Mouse (Mus musculus) hindbrain, embryonic 13.5 days (tissue): ENCODE results near the gene Unc5c. TPM values are rescaled to one million over a fixed set of nuclear protein-coding genes. Genes with fewer than 3 reads are reported as not detected.

Source experiments
- ATAC-seq: fragments of 200-750 bp; cut with Nextera tagmentation; 2 replicates; pipeline ENCODE4 v1.8.0; 2017; ENCODE audit warnings: moderate TSS enrichment; ENCODE audit not compliant: low FRiP score
- H3K27ac ChIP-seq: fragments of 300-500 bp; sonication (generic); 2 replicates; pipeline ENCODE4 v1.5.1; 2015; ENCODE audit warnings: inconsistent platforms, mild to moderate bottlenecking, moderate library complexity
- H3K27me3 ChIP-seq: fragments of 300-500 bp; sonication (generic); 2 replicates; pipeline ENCODE4 v1.6.1; 2015; ENCODE audit warnings: mild to moderate bottlenecking, inconsistent platforms
- H3K36me3 ChIP-seq: fragments of 300-500 bp; sonication (generic); 2 replicates; pipeline ENCODE4 v1.6.1; 2015; ENCODE audit warnings: mild to moderate bottlenecking, inconsistent platforms
- H3K4me1 ChIP-seq: fragments of 300-500 bp; sonication (generic); replicated peaks from 2 replicates; pipeline ENCODE4 v1.6.1; 2015; ENCODE audit warnings: inconsistent platforms
- H3K4me2 ChIP-seq: fragments of 300-500 bp; sonication (generic); 2 replicates; pipeline ENCODE4 v1.6.1; 2015; ENCODE audit warnings: inconsistent platforms, mild to moderate bottlenecking, moderate library complexity
- H3K4me3 ChIP-seq: fragments of 300-500 bp; sonication (generic); 2 replicates; pipeline ENCODE4 v1.5.1; 2015; ENCODE audit warnings: mild to moderate bottlenecking, inconsistent platforms
- H3K9ac ChIP-seq: fragments of 300-500 bp; sonication (generic); 2 replicates; pipeline ENCODE4 v1.6.1; 2015; ENCODE audit warnings: mild to moderate bottlenecking, inconsistent platforms
- H3K9me3 ChIP-seq: fragments of 300-500 bp; sonication (generic); 2 replicates; pipeline ENCODE4 v1.6.1; 2016; ENCODE audit warnings: inconsistent platforms
- WGBS: fragments of 180-500 bp; shearing (Covaris S2); methylation state at CpG from one replicate; pipeline ENCODE4 v1.1.7; 2015; 5-methylcytosine and 5-hydroxymethylcytosine counted together
- polyA plus RNA-seq: library from polyadenylated mRNA; unstranded; fragments of >200 nt; fragmentation: Nextera tagmentation; extraction: Ambion mirVana; gene quantifications from 2 replicates; pipeline ENCODE4 v1.2.1, GENCODE M21; 2015

Unc5c gene
- polyA plus RNA-seq, 1 experiment from 2014 or later = 26.3 TPM

DNA sequence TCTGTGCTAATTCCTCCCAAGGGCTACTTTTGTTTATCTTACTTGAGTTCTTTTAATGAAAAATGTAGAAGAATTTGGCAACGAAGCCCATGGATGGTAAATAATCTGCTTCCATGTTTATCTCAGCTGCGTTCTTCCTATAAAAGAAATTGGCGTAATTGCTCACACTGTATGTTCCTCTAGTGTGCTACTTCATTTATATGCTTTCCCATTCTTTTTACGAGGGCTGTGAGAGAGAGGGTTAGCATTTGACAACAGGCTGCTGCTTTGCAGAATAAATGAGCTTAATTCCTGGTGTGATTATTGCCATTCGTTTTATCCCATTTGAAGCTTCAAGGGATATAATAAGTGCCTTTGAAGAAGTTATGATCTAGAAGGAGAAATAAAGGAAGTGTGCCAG is 339.1 kb downstream of the Unc5c start:
- H3K36me3 ChIP-seq = peaks cover 11% of the 10 kb centered on the region
- H3K27me3 ChIP-seq = no peaks in the 10 kb centered on the region
- no peaks in the 10 kb centered on the region for H3K9me3 ChIP-seq
- no peak overlapping the region for H3K27ac ChIP-seq
- no peaks in the 10 kb centered on the region for H3K4me1 ChIP-seq
- 77% methylated on average over 5 of the region's 5 CpGs for WGBS
- no peak for ATAC-seq
- no peak overlapping the region for H3K4me2 ChIP-seq
- H3K9ac ChIP-seq = no peak overlapping the region
- H3K4me3 ChIP-seq = no peak overlapping the region

DNA sequence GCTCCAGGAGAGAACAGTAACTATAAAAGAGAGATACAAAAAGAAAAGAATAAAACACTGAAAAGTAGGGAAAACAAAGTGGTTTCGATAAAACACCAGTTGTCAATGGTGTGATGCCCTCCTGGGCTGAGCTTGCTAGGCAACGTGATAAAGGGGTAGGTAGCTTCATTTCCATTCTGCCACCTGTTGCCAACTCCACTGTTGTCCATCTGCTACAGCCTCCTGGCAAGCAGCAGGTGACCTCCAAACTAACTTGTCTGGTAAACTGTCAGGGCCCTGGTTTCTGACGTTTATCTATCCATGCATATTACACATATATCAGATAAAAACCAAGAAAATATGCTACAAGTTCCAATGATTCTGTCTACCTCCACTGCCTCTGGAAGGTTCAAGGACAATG is 344.6 kb downstream of the Unc5c start:
- Histone ChIP-seq H3K27ac (no peak overlapping the region), H3K4me3 (no peak overlapping the region), H3K9ac (no peak overlapping the region), H3K9me3 (no peaks in the 10 kb centered on the region), H3K4me1 (peaks cover 14% of the 10 kb centered on the region), H3K36me3 (no peaks in the 10 kb centered on the region), H3K4me2 (no peak overlapping the region), H3K27me3 (no peaks in the 10 kb centered on the region)
- 67% methylated on average over 3 of the region's 3 CpGs for WGBS
- no peak for ATAC-seq

DNA sequence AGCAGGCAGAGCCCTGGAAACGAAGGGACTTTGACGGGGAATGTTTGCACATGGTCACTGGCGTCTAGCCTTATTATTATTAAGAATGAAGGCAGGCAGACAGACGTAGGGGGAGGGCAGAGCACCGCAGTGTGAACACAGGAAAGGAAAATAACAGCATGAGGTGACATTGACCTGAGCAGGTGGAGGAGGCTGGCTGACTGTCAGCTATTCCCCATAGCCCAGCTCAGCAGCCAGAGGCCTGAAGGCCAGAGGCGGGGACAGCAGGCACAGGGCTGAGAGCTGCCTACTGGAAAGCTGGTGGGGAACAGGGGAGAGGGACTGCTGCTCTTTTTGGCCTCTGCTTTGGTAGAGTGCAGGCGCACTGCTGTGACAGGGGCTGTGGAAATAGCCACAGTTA is 345.9 kb downstream of the Unc5c start:
- WGBS = 32% methylated on average over 7 of the region's 7 CpGs
- H3K27me3 ChIP-seq = no peaks in the 10 kb centered on the region
- no peak overlapping the region for H3K4me2 ChIP-seq
- H3K9me3 ChIP-seq = no peaks in the 10 kb centered on the region
- no peak overlapping the region; the same call in 1 of the 2 replicates for H3K27ac ChIP-seq
- peaks cover 19% of the 10 kb centered on the region for H3K4me1 ChIP-seq
- no peaks in the 10 kb centered on the region for H3K36me3 ChIP-seq
- peak; percentile 50 for ATAC-seq
- no peak overlapping the region for H3K9ac ChIP-seq
- no peak overlapping the region for H3K4me3 ChIP-seq

DNA sequence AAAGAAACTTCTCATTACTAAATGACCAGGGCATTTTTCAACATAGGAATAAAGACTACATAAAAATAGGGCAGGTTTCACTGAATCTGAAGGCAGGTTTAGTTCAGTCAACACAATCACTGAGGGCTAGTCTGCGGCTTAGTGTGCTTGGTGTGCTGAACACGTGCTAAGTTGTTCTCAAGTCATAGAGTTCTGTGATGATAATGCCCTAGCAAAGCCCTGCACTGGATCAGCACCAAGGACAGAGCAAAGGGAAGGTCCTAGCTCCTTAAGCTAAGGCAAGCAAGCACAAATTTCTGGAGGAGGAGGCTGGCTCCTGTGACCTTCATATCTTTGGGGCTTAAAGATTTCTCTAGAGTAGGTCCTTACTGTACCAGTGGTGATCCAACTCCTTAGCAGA is 346.3 kb downstream of the Unc5c start:
- no peaks in the 10 kb centered on the region for H3K9me3 ChIP-seq
- 40% methylated on average over 2 of the region's 2 CpGs for whole genome bisulfite sequencing
- no peak overlapping the region for H3K4me3 ChIP-seq
- no peak overlapping the region; the same call in 1 of the 2 replicates for H3K27ac ChIP-seq
- H3K36me3 ChIP-seq = no peaks in the 10 kb centered on the region
- H3K4me1 ChIP-seq = peaks cover 19% of the 10 kb centered on the region
- no peak for ATAC-seq
- no peak overlapping the region for H3K4me2 ChIP-seq
- H3K27me3 ChIP-seq = no peaks in the 10 kb centered on the region
- no peak overlapping the region for H3K9ac ChIP-seq

DNA sequence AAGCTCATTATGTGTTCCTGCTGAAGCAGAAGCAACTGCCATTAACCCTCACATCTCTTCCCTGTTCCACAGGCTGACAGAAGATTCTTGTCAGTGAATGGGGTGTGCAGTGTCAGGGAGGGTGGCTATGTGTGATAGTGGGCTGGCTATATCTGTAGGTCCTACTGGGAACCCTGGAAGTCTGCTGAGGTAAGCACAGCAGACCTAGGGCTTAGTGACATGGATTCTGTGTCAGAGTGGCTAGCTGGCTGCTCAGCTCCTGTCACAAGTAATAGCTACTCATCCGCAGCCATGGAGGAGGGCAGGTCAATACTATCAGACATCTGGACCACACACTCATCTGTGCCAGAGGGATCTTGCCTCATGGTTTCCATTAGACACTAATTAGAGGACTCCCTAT is 349.8 kb downstream of the Unc5c start:
- Histone ChIP-seq H3K4me2 (no peak overlapping the region), H3K27ac (peak overlapping the region; percentile 62), H3K9ac (no peak overlapping the region), H3K9me3 (no peaks in the 10 kb centered on the region), H3K36me3 (no peaks in the 10 kb centered on the region), H3K27me3 (no peaks in the 10 kb centered on the region), H3K4me1 (peaks cover 33% of the 10 kb centered on the region), H3K4me3 (no peak overlapping the region)
- WGBS = 82% methylated on average over 1 of the region's 1 CpGs
- no peak for ATAC-seq

DNA sequence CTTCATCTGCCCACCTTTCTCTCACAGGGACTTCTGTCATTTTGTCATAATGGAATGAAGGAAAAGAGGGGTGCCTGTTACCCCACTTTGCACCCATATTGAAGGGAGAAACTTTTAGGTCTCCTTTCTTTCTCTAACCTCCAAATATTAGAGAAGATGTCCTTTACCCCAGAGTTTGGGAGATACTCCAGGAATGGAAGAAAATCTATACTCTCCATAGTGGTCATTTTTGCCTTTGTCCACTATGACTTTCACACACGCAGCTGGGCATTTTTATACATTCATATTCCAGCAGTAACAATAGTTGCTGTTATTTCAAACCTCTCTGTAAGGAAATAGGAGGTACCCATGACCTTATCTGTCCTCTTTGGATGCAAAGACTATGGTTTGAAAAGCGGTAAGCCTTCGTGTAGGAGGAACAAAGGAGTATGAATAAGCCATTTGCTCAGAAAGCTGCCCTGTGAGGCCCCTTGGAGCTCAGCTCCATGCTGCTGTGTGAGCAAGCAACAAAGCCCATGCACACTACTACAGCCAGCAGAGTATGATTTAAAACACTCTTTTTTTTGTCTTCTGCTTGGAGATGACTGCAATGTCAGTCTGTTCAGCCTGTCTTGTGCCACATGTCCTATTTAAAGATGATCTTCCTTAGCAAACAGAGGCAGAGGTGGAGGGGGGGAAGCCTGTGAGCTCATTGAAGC is 353.7 kb downstream of the Unc5c start:
- no peak overlapping the region for H3K9ac ChIP-seq
- H3K4me3 ChIP-seq = no peak overlapping the region; the same call in 1 of the 2 replicates
- no peaks in the 10 kb centered on the region for H3K36me3 ChIP-seq
- WGBS = 9% methylated on average over 3 of the region's 3 CpGs
- no peaks in the 10 kb centered on the region for H3K9me3 ChIP-seq
- H3K4me2 ChIP-seq = peak overlapping the region; percentile 42
- peaks cover 23% of the 10 kb centered on the region for H3K4me1 ChIP-seq
- peak overlapping the region; percentile 74 for H3K27ac ChIP-seq
- H3K27me3 ChIP-seq = no peaks in the 10 kb centered on the region
- ATAC-seq = peak; percentile 62

DNA sequence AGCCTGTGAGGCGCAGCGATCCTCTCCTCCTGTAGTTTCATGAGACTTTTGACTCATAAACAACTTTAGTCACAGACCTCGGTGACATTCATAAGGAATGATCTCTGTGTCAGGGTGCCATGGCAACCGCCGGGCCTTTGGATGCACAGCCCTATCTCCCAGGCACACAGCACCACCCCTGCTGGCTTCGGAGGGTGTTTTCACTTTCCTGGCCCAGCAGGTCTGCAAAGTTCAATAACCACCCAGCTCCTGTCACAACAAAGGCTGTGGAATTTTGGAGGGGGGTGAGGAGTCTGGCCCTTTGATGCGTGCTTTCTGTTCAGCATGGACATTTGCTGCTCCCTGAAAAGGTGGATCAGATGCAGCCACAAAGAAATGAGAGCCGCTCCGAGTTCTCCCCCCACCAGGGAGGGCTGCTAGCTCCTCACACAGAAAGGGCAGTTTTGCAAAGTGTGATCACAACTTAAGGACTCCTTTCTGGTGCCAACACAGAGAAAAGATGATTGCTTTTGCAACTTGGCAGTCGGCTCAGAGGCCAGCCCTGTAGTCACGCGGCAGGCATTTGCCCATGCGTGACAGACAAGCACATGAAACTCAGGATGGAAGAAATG is 354.4 kb downstream of the Unc5c start:
- H3K4me2 ChIP-seq = peak overlapping the region; percentile 42
- ATAC-seq = peak; percentile 94
- 2% methylated on average over 13 of the region's 13 CpGs for WGBS
- peak overlapping the region; percentile 74 for H3K27ac ChIP-seq
- H3K27me3 ChIP-seq = no peaks in the 10 kb centered on the region
- H3K36me3 ChIP-seq = no peaks in the 10 kb centered on the region
- H3K9ac ChIP-seq = no peak overlapping the region
- no peak overlapping the region; the same call in 1 of the 2 replicates for H3K4me3 ChIP-seq
- H3K4me1 ChIP-seq = peaks cover 23% of the 10 kb centered on the region
- no peaks in the 10 kb centered on the region for H3K9me3 ChIP-seq

DNA sequence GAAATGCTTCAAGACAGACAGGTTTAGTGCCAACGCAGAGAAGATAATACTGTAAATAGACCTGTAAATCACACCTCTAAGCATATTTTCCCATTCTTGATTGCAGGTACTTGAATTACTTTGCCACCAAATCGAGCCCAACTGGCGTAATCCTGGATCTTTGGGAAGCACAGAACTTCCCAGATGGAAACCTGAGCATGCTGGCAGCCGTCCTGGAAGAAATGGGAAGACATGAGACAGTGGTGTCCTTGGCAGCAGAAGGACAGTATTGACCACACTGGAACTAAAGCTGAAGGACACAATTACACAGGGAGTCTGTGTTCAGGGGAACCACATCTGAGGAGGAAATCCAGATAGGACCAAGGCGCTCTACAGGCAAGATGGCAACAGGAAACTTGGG is 363.3 kb downstream of the Unc5c start:
- H3K27ac ChIP-seq = no peak overlapping the region
- peaks cover 13% of the 10 kb centered on the region for H3K36me3 ChIP-seq
- H3K4me2 ChIP-seq = no peak overlapping the region
- H3K4me1 ChIP-seq = no peaks in the 10 kb centered on the region
- H3K9me3 ChIP-seq = no peaks in the 10 kb centered on the region
- H3K4me3 ChIP-seq = no peak overlapping the region
- no peaks in the 10 kb centered on the region for H3K27me3 ChIP-seq
- H3K9ac ChIP-seq = no peak overlapping the region
- no peak for ATAC-seq
- 92% methylated on average over 5 of the region's 5 CpGs for whole genome bisulfite sequencing

DNA sequence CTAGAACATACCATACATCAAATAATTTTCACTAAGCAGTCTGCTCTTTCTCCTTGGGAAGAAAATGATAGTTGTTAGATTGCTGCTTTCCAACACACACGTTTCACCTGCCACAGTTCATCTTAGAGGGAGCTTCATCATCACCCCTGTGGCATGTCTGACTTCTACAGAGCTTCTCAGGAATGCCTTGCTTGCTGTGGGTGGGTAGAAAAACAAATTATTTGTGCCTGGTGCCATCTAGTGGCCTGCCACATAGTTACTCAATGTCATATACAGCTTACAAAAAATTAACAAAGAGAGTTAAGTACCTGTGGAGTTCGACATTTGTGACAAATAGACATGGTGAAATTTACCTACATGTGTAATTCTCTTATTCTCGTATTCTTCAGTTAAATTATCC is 366.1 kb downstream of the Unc5c start:
- Histone ChIP-seq H3K4me2 (no peak overlapping the region), H3K27me3 (no peaks in the 10 kb centered on the region), H3K36me3 (peaks cover 13% of the 10 kb centered on the region), H3K9me3 (no peaks in the 10 kb centered on the region), H3K4me3 (no peak overlapping the region), H3K4me1 (no peaks in the 10 kb centered on the region), H3K9ac (no peak overlapping the region), H3K27ac (no peak overlapping the region)
- 19% methylated on average over 3 of the region's 3 CpGs for WGBS
- ATAC-seq = peak; percentile 63; the same call in 1 of the 2 replicates

DNA sequence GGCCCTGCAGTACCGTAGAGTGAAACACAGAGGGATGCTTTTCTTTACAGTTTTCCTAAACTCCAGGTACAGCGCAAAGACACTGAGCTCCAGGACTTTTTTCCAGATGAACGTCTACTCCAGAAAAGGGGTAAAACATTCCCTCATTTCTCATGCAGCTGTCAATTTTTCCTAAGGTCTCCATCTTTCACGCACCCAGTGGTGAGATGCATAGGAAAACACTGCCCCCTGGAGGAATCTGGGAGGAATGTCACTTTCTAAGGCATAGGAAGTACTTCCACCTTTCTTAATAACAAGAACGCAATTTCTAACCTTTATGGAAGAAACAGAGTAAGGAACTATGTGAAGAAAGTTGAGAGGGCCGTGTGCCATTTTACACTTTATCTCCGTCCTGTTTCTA is 373.8 kb downstream of the Unc5c start:
- H3K4me2 ChIP-seq = no peak overlapping the region
- H3K36me3 ChIP-seq = no peaks in the 10 kb centered on the region
- no peak overlapping the region for H3K4me3 ChIP-seq
- H3K27me3 ChIP-seq = no peaks in the 10 kb centered on the region
- H3K27ac ChIP-seq = no peak overlapping the region
- no peaks in the 10 kb centered on the region for H3K9me3 ChIP-seq
- H3K9ac ChIP-seq = no peak overlapping the region
- H3K4me1 ChIP-seq = 0 out of 2 replicates have a peak, but pooled peaks cover 4% of the 10 kb centered on the region
- 40% methylated on average over 7 of the region's 7 CpGs for WGBS
- no peak for ATAC-seq

DNA sequence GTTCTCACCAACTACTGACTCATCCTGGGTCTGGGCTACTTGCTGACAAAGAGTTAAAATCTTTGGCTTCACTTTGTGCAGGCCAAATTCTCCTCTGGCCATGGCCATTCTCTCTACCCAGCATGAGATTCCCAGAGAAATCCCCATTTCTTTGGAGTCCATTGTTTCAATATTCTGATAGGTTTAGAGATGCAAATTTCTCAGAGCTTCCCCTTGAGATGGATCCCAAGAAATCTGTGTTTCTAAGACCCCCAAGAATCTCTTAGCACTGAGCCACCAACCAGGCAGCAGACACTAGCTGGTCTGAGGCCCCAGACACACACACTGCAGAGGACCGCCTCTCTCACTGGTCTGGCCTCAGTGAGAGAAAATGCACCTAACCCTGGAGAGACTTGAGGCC is 384.2 kb downstream of the Unc5c start:
- Histone ChIP-seq H3K9ac (no peak overlapping the region), H3K27me3 (no peaks in the 10 kb centered on the region), H3K36me3 (no peaks in the 10 kb centered on the region), H3K4me3 (no peak overlapping the region), H3K27ac (no peak overlapping the region), H3K9me3 (no peaks in the 10 kb centered on the region), H3K4me1 (0 out of 2 replicates have a peak, but pooled peaks cover 3% of the 10 kb centered on the region), H3K4me2 (no peak overlapping the region)
- WGBS = 44% methylated on average over 1 of the region's 1 CpGs
- ATAC-seq = no peak

DNA sequence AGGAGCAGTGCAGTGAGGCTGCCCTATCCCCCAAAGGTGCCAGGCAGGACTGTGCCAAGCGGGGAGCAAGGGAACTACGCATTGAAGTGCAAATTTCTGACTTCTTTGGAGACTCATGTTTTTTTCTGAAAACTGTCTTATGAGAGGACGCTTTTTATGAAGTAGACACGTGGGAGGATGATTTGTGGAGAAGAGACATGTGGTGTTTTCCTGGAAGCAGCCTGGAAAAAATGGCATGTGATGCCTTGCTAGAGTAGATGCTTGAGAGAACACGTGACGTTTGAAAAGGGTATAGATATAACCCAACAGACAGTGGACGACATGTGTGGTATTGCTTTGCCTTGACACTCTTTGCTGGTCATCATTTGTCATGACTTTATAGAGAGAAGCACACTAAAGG is 385.1 kb downstream of the Unc5c start:
- WGBS = 67% methylated on average over 7 of the region's 7 CpGs
- no peak overlapping the region for H3K4me2 ChIP-seq

DNA sequence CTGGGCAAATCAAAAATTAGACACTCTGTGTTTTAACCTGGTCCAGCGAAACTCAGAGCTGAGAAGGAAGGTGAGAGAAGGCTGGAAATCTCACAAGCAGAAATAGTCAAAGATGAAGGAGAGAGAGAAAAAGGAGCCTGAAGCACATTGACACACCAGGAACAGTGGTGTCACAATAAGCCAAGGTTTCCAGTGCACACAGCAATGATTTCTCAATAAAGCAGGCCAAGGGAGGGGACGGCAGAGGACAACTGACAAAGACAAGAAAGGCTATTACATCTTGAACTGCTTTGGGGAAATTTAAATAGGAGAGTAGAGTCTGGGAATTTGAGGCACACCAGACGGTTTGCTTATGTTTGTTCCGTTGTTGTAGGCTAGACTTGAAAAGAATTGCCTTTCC is 389.3 kb downstream of the Unc5c start:
- no peak overlapping the region for H3K9ac ChIP-seq
- H3K27ac ChIP-seq = no peak overlapping the region
- H3K4me2 ChIP-seq = no peak overlapping the region
- no peaks in the 10 kb centered on the region for H3K36me3 ChIP-seq
- ATAC-seq = no peak
- no peaks in the 10 kb centered on the region for H3K9me3 ChIP-seq
- WGBS = 89% methylated on average over 4 of the region's 4 CpGs
- 0 out of 2 replicates have a peak, but pooled peaks cover 3% of the 10 kb centered on the region for H3K4me1 ChIP-seq
- H3K27me3 ChIP-seq = no peaks in the 10 kb centered on the region
- no peak overlapping the region for H3K4me3 ChIP-seq

More for the DNA sequence above, 385.1 kb downstream of the Unc5c start:
- no peak overlapping the region for H3K27ac ChIP-seq
- no peak for ATAC-seq
- H3K27me3 ChIP-seq = no peaks in the 10 kb centered on the region
- H3K4me3 ChIP-seq = no peak overlapping the region
- no peak overlapping the region for H3K9ac ChIP-seq
- no peaks in the 10 kb centered on the region for H3K36me3 ChIP-seq
- no peaks in the 10 kb centered on the region for H3K9me3 ChIP-seq
- 0 out of 2 replicates have a peak, but pooled peaks cover 3% of the 10 kb centered on the region for H3K4me1 ChIP-seq
